Mouse (Mus musculus): ENCODE measurements around the gene Gab2. TPM values are rescaled to one million over a fixed set of nuclear protein-coding genes. Genes with fewer than 3 reads are reported as not detected.

Gab2 gene
- polyA plus RNA-seq, 3 experiments from 2014 or later: 0.25 TPM; not detected in 2

- ATAC-seq: no peak
Measured at GRCm38 (mm10) chr7:97270367-97270766, 189.0 kb downstream of the Gab2 start.

- ATAC-seq: no peak
Measured at GRCm38 (mm10) chr7:97271068-97271467, 189.7 kb downstream of the Gab2 start.

GRCm38 (mm10) chr7:97296986-97297385 lies 215.6 kb downstream of the Gab2 start:
- ATAC-seq: no peak

GRCm38 (mm10) chr7:97297466-97297865 lies 216.1 kb downstream of the Gab2 start:
- peak; percentile 46 for ATAC-seq

- no peak for ATAC-seq
Measured at GRCm38 (mm10) chr7:97298279-97298678, 216.9 kb downstream of the Gab2 start.

- ATAC-seq: no peak
Measured at GRCm38 (mm10) chr7:97298943-97299342, 217.6 kb downstream of the Gab2 start.

- ATAC-seq: no peak
Measured at GRCm38 (mm10) chr7:97300914-97301313, 219.5 kb downstream of the Gab2 start.

- no peak for ATAC-seq
Measured at GRCm38 (mm10) chr7:97301321-97301720, 219.9 kb downstream of the Gab2 start.

GRCm38 (mm10) chr7:97302261-97302660 lies 220.9 kb downstream of the Gab2 start:
- no peak for ATAC-seq

GRCm38 (mm10) chr7:97302876-97303275 lies 221.5 kb downstream of the Gab2 start:
- ATAC-seq: no peak

- ATAC-seq: no peak
Measured at GRCm38 (mm10) chr7:97303614-97304013, 222.2 kb downstream of the Gab2 start.

GRCm38 (mm10) chr7:97304471-97304870 lies 223.1 kb downstream of the Gab2 start:
- no peak for ATAC-seq

- ATAC-seq: no peak
Measured at GRCm38 (mm10) chr7:97305206-97305605, 223.8 kb downstream of the Gab2 start.

- ATAC-seq: no peak
Measured at GRCm38 (mm10) chr7:97306813-97307212, 225.4 kb downstream of the Gab2 start.

- ATAC-seq: no peak
Measured at GRCm38 (mm10) chr7:97307546-97307945, 226.2 kb downstream of the Gab2 start.

- no peak for ATAC-seq
Measured at GRCm38 (mm10) chr7:97309461-97310340, 228.3 kb downstream of the Gab2 start.

- no peak for ATAC-seq
Measured at GRCm38 (mm10) chr7:97310341-97310635, 228.9 kb downstream of the Gab2 start.

- ATAC-seq: no peak
Measured at GRCm38 (mm10) chr7:97311620-97312019, 230.2 kb downstream of the Gab2 start.

GRCm38 (mm10) chr7:97312196-97312595 lies 230.8 kb downstream of the Gab2 start:
- ATAC-seq: no peak

- no peak for ATAC-seq
Measured at GRCm38 (mm10) chr7:97312856-97313255, 231.5 kb downstream of the Gab2 start.

- ATAC-seq: no peak
Measured at GRCm38 (mm10) chr7:97313364-97313995, 232.1 kb downstream of the Gab2 start.

- ATAC-seq: no peak
Measured at GRCm38 (mm10) chr7:97314646-97315045, 233.3 kb downstream of the Gab2 start.

- no peak for ATAC-seq
Measured at GRCm38 (mm10) chr7:97315656-97316055, 234.3 kb downstream of the Gab2 start.

GRCm38 (mm10) chr7:97317706-97318105 lies 236.3 kb downstream of the Gab2 start:
- ATAC-seq: no peak

Data from inflammation-experienced regulatory T-cells, adult 6 months (primary cell).